Mouse (Mus musculus): ENCODE measurements around the gene Dars.
"Not testable (repeated sequence)": the region's sequence is repeated elsewhere in the genome, so short reads cannot be mapped to it uniquely, and the experiment has no call there.

The Dars gene

DNA sequence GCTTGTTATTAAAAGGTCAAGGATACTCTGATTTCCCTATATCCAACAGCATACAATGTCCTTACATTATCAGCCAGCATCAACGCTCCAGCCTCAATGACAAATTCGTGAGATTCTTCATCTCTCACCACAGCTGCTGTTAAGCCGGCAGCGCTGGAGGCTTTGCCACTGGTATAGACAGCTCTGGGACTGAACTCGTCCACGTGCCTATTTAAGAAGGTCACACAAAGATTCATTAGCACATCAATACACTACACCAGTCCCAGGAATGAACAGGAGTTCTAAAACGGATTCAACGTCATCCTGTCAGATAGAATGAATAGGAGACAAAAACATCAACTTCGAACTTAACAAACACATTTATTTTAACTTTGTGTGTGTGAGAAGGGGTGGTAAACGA is 72.9 kb downstream of the Dars start:
- no peak for DNase-seq (ENCODE audit: low spot score)

DNA sequence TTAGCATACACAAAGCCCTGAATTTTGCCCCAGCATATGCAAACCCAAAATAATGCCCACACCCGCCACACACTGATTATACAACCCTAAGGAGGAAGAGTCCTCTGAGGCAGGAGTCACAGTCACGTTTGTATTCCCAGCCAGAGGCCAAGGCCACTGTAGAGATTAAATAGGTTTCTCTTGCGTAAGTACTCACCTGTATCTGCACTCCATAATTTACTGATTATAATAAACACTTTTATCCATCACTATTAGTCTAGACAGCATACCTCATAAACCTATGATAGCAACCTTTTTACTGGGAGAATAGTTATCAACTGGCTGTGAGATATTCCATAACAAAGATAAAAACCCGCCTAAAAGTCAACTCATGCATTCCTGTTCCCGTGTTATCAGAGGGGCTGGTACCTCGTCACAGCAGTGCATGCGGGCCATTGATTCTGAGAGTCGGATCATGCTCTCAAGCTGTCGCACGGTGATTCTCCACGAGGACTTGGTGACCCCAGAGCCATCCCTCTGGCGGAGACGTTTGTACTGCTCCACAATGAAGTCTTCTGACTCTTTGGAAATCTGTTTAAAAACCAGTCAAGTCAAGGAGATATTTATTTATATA is 79.4 kb downstream of the Dars start:
- DNase-seq (ENCODE audit: low spot score), result no peak

DNA sequence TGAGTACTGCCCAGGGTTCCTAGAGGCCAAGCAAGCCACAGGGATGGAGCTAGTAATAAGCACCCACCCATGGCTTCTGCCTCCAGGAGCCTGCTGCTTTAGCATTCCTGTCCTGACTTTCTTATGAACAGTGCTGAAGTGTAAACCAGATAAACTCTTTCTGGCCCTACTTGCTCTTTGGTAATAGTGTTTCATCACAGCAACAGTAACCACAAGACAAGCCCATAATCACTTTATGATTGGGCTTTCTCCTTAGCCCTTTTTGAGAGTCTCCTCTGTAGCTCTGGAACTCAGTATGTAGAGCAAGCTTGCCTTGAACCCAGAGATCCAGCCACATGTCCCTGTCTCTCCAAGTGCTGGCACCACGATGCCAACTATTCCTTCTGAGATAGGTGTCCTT is 86.9 kb downstream of the Dars start:
- DNase-seq (ENCODE audit: low spot score), result no peak

DNA sequence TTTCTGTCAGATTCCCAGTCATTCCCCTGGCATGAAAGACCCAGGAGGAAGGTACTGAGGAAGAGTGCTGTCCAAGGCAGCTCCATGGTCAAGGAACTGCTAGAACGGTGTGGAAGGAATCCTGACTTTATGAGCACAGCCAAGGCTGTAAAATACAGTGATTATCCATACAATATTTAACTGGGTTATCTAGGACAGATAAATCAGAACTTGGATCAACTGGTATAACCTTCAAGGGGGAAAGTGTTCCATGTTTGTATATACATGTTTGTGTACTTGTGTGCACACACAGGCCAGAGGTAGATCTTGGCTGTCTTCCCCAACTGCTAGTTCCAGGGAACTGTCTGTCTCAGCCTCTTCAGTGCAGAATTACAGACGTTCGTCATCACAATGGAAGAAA is 89.0 kb downstream of the Dars start, which contains the start of gene Lct:
Lct (minus strand) TSS at position 101 of the 400 bp plus-strand sequence.
- DNase-seq (ENCODE audit: low spot score), result no peak

DNA sequence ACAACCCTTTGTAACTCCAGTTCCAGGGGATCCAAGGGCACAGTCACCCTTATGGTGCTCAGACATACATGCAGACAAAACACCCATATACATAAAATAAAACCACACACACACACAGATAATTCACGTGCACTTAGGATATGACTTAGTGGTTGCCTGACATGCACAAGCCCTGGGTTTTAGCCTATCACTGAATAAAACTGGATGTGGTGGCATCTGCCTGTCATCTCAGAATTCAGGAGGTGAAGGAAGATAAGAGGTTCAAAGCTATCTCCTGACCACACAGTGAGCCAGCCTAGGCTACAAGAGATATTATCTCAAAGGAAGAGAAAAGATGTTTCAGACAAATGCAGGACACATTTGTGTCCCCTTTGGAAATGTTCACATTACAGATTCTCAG is 90.0 kb downstream of the Dars start:
- DNase-seq (ENCODE audit: low spot score), result no peak

DNA sequence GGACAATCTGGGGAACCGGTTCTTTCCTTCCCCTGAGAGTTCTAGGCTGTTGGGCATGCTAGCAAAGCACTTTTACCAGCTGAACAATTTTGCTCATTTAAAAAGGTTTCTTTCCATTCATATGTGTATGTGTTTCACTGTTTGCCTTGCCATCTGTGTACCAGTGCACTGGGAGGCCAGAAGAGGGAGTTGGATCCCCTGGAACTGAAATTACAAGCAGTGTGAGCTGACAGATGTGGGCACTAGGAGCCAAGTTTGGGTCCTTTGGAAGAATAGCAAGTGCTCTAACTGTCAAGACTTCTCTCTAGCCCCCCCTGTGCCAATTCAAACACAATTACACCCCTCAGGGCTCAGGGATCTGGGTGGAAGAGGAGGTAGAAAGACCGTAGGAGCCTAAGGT is 92.4 kb downstream of the Dars start:
- no peak for DNase-seq (ENCODE audit: low spot score)

DNA sequence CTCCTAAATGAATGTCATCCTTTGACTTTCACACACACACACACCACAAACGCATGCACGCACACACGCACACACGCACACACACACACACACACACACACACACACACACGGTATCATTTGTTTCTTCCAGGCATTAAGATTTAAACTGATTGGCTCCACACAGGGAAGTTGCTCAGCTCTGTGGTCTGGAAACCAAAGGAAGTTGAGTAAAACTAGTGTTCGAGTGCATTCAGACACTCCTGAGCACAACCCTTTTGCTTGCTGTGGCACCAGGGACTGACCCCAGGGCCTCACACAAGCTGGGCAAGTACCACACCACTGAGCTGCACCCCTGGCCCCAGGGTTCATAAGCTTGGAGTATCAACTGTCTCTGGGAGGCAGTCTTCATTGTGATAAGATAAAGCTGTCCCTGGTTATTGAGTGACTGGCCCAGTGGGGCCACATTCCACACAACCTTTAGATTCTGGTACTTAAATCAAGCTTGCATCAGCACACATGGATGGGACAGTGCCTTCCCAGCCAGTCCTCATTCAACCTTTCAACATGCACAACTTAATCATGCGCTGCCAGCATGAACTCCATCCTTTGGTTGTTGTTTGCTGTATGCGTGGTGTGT is 94.0 kb downstream of the Dars start:
- DNase-seq (ENCODE audit: low spot score), result no peak

DNA sequence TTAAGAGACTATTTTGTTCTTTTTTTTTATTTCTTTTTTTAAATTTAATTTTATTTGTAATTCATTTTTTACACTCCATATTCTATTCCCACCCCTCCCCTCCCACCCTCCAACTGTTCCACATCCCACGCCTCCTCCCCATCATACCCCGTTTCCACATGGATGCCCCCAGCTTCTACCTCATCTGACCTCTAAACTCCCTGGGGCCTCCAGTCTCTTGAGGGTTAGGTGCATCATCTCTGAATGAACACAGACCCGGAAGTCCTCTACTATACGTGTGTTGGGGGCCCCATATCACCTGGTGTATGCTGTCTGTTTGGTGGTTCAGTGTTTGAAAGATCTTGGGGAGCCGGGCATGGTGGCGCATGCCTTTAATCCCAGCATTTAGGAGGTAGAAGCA is 97.9 kb downstream of the Dars start:
- DNase-seq (ENCODE audit: low spot score), result not testable (repeated sequence)

DNA sequence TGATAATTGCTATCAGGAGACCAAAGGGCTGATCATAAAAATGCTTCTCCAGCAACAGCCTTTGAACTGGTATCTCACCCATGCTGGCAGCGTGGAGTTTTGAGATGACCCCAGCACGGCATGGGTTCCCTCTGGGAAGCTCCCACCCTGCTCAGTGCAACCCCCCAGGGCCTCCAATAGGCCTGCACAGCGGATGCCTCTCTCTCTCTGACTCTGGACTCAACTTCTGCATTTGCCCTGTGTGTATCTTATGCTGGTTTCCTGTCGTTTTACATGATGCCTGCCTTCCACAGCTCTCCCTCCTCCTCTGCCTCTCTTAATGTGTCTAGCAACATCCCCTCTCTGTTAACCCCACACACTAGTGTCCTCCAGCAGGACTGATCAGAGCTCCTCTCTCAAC is 102.5 kb downstream of the Dars start:
- DNase-seq (ENCODE audit: low spot score), result no peak
